Mouse (Mus musculus) limb, embryonic 11.5 days (tissue): ENCODE measurements at regions not wholly inside any gene's neighbourhood (a gene's known extent, or its start where the extent isn't known, plus 50 kb on each side); places are given as distances from the start of the nearest gene placed in this dataset.
A peak's percentile ranks its signal among the peaks of the same experiment; 100 is the strongest.

Source experiments
- ATAC-seq: fragments of 200-750 bp; cut with Nextera tagmentation; 2 replicates; pipeline ENCODE4 v1.8.0; 2017; ENCODE audit warnings: low read depth; ENCODE audit not compliant: insufficient number of reproducible peaks, low FRiP score, low TSS enrichment
- DNase-seq: peaks from one replicate; pipeline ENCODE4 v3.0.0-alpha.2; 2015; ENCODE audit warnings: low spot score
- H3K27ac ChIP-seq: fragments of 300-500 bp; sonication (generic); replicated peaks from 2 replicates; pipeline ENCODE4 v1.5.1; 2014; ENCODE audit warnings: low read depth, mild to moderate bottlenecking, low read length
- H3K27me3 ChIP-seq: fragments of 300-500 bp; sonication (generic); 2 replicates; pipeline ENCODE4 v1.6.1; 2014; ENCODE audit warnings: mild to moderate bottlenecking, low read length, mixed read lengths; ENCODE audit not compliant: control insufficient read depth, insufficient read depth
- H3K36me3 ChIP-seq: fragments of 300-500 bp; sonication (generic); 2 replicates; pipeline ENCODE4 v1.6.1; 2014; ENCODE audit warnings: mild to moderate bottlenecking, low read length, moderate library complexity, mixed read lengths; ENCODE audit not compliant: control insufficient read depth, insufficient read depth
- H3K4me1 ChIP-seq: fragments of 300-500 bp; sonication (generic); 2 replicates; pipeline ENCODE4 v1.6.1; 2014; ENCODE audit warnings: low read length, mixed read lengths; ENCODE audit not compliant: control insufficient read depth, insufficient read depth
- H3K4me2 ChIP-seq: fragments of 300-500 bp; sonication (generic); 2 replicates; pipeline ENCODE4 v1.6.1; 2014; ENCODE audit warnings: low read depth, mild to moderate bottlenecking, moderate library complexity; ENCODE audit not compliant: severe bottlenecking
- H3K4me3 ChIP-seq: fragments of 300-500 bp; sonication (generic); 2 replicates; pipeline ENCODE4 v1.5.1; 2014; ENCODE audit warnings: low read depth, low read length
- H3K9ac ChIP-seq: fragments of 300-500 bp; sonication (generic); 2 replicates; pipeline ENCODE4 v1.6.1; 2014; ENCODE audit warnings: mild to moderate bottlenecking, low read length
- H3K9me3 ChIP-seq: fragments of 300-500 bp; sonication (generic); 2 replicates; pipeline ENCODE4 v1.6.1; 2016; ENCODE audit warnings: low read length; ENCODE audit not compliant: control insufficient read depth
- WGBS: fragments of 180-500 bp; shearing (Covaris S2); extraction: QIAGEN DNeasy Blood & Tissue Kit; methylation state at CpG from one replicate; pipeline ENCODE4 v1.1.7; 2014; 5-methylcytosine and 5-hydroxymethylcytosine counted together

- DNase-seq (no peak), ATAC-seq (no peak)
These were observed 74.9 kb downstream of the Kctd12 start for GRCm38 (mm10) chr14:102907411-102908103.

GRCm38 (mm10) chr14:102906826-102907225 lies 75.6 kb downstream of the Kctd12 start:
- Histone ChIP-seq H3K27me3 (no peaks in the 10 kb centered on the region), H3K9ac (no peak overlapping the region), H3K4me2 (no peak overlapping the region), H3K36me3 (no peaks in the 10 kb centered on the region), H3K4me1 (no peaks in the 10 kb centered on the region), H3K9me3 (no peaks in the 10 kb centered on the region), H3K4me3 (no peak overlapping the region), H3K27ac (no peak overlapping the region)
- WGBS = 81% methylated on average over 6 of the region's 6 CpGs
- DNase-seq (no peak), ATAC-seq (no peak)

More at GRCm38 (mm10) chr14:102907411-102908103, 74.9 kb downstream of the Kctd12 start:
- H3K27ac ChIP-seq = no peak overlapping the region
- no peak overlapping the region for H3K4me2 ChIP-seq
- 86% methylated on average over 6 of the region's 6 CpGs for WGBS
- no peak overlapping the region for H3K4me3 ChIP-seq
- no peaks in the 10 kb centered on the region for H3K36me3 ChIP-seq
- no peaks in the 10 kb centered on the region for H3K9me3 ChIP-seq
- no peaks in the 10 kb centered on the region for H3K27me3 ChIP-seq
- no peak overlapping the region for H3K9ac ChIP-seq
- no peaks in the 10 kb centered on the region for H3K4me1 ChIP-seq

DNA sequence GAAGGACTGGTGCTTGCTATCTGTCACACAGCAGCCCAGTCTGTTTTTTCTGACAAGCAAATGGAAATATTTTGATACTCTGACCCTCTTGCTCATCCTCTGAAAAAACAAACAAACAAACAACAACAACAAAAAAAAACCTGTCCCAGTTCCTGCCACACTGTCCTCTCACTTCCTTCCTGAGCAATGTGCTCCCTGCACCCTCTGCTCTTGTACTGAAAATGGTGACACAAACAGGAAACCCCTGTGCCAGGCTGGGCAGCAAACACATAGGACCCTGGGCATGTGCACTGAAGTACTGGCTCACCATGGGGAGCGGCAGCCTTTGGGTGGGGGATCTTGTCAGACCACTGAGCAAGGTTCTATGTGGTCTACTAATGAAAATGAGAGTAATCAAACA lies 76.2 kb downstream of the Kctd12 start:
- Histone ChIP-seq H3K4me2 (no peak overlapping the region), H3K27me3 (no peaks in the 10 kb centered on the region), H3K4me1 (no peaks in the 10 kb centered on the region), H3K4me3 (no peak overlapping the region), H3K27ac (no peak overlapping the region), H3K9ac (no peak overlapping the region), H3K36me3 (no peaks in the 10 kb centered on the region), H3K9me3 (no peaks in the 10 kb centered on the region)
- ATAC-seq = no peak
- WGBS = 96% methylated on average over 1 of the region's 1 CpGs
- no peak for DNase-seq

DNA sequence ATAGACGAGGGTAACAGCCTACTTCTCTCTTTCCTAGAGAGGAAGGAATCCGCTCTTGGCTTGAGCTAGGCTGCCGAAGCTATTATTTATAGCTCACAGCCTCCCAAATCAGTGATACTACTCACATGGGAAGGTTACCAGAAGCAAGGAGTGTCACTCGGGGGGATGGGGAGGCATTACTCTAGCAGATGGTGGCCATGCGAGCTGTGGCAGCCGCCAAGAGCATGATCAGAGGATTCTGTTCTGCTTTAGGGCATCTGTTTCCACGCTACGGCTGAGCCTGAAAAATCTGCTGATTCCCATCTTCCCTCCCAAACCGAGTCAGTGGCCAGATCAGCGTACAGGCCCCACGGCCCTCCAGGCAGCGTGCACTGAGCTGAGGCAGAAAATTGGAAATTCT lies 79.5 kb downstream of the Kctd12 start:
- no peaks in the 10 kb centered on the region for H3K4me1 ChIP-seq
- H3K9ac ChIP-seq = no peak overlapping the region
- DNase-seq (peak; percentile 38), ATAC-seq (no peak)
- no peak overlapping the region for H3K4me3 ChIP-seq
- H3K36me3 ChIP-seq = no peaks in the 10 kb centered on the region
- H3K4me2 ChIP-seq = no peak overlapping the region
- H3K27me3 ChIP-seq = no peaks in the 10 kb centered on the region
- H3K27ac ChIP-seq = no peak overlapping the region
- 30% methylated on average over 12 of the region's 12 CpGs for WGBS
- no peaks in the 10 kb centered on the region for H3K9me3 ChIP-seq

DNA sequence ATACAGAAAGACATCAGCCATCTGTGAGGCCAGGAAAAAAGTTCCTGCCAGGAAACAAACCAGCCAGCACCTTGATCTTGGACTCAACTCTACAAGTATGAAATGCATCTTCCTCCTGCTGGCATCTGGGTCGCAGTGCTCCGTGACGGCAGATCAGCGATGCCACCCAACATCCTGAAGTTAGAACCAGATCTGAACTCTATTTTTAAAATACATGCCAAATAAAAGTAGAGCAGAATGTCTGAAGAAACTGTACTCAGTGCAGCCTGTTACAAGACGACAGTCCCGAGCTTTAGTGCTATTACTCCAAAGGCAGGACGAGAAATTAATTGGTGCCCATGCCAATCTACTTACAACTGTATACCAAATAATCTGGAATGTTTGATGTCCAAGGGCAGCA lies 80.2 kb downstream of the Kctd12 start:
- DNase-seq (no peak), ATAC-seq (no peak)
- H3K9ac ChIP-seq = no peak overlapping the region
- H3K27me3 ChIP-seq = no peaks in the 10 kb centered on the region
- H3K36me3 ChIP-seq = no peaks in the 10 kb centered on the region
- no peaks in the 10 kb centered on the region for H3K9me3 ChIP-seq
- H3K4me3 ChIP-seq = no peak overlapping the region
- 93% methylated on average over 7 of the region's 7 CpGs for WGBS
- H3K4me1 ChIP-seq = no peaks in the 10 kb centered on the region
- H3K4me2 ChIP-seq = no peak overlapping the region
- H3K27ac ChIP-seq = no peak overlapping the region

DNA sequence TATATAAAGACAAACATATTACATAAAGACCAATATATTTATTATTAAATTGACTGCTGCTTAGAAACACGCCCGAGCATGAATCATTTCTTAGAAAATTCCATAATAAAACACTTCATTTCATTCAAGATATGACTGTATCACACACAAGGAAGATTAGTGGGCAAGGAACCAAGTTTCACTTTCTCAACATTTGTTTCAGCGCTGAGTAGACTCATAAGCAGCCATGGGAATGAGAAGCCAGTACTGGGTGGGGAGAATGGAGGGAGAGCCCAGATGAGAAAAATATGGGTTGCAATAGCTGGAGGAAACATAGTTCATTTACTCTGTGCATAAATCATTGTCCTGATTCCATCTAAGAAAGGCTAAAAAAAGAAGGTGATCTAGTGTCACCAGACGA lies 84.0 kb downstream of the Kctd12 start:
- Histone ChIP-seq H3K4me3 (no peak overlapping the region), H3K9ac (no peak overlapping the region), H3K27ac (no peak overlapping the region), H3K9me3 (no peaks in the 10 kb centered on the region), H3K4me1 (no peaks in the 10 kb centered on the region), H3K36me3 (no peaks in the 10 kb centered on the region), H3K27me3 (no peaks in the 10 kb centered on the region), H3K4me2 (no peak overlapping the region)
- DNase-seq = no peak
- 88% methylated on average over 4 of the region's 4 CpGs for WGBS
- ATAC-seq = no peak

DNA sequence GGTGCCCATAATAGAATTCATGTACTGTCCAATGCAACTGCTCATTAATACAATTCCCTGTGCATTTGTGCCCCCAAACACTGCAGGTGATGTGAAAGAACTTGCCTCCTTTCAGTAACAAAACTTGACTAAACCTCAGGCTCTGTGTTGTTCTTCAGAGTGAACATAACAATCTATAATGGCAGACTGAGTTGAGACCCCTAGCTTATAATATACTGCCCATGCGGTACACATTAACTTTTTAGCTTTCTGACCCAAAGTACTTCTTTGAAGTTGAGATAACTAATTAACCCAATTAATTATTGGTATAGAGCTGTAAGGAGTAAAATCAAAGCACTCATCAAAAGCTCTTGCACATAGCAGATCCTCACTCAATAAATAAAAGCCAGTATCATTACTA lies 85.4 kb downstream of the Kctd12 start:
- Histone ChIP-seq H3K9ac (no peak overlapping the region), H3K36me3 (no peaks in the 10 kb centered on the region), H3K4me1 (no peaks in the 10 kb centered on the region), H3K4me2 (no peak overlapping the region), H3K27ac (no peak overlapping the region), H3K4me3 (no peak overlapping the region), H3K9me3 (no peaks in the 10 kb centered on the region), H3K27me3 (no peaks in the 10 kb centered on the region)
- ATAC-seq = no peak
- DNase-seq = no peak
- 60% methylated on average over 1 of the region's 1 CpGs for WGBS

DNA sequence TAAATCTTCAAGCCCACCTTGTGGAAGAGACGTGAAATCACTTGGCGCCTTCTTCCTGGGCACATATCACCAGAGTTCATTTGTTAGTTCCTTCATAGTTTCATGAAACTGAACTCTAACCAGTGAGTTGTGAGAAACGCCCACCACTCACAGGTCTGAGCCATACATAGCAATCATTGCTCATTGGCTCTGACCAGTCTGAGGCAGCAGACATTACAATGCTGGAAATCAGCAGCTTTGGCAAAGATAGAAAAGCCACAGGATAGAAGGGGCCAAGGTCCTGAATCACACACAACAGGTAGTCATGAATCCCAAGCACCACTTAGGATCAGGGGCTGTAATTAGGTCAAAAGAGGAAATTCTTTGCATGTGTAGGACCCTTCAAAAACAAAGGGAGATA lies 85.9 kb downstream of the Kctd12 start:
- WGBS = 82% methylated on average over 3 of the region's 3 CpGs
- Histone ChIP-seq H3K36me3 (no peaks in the 10 kb centered on the region), H3K4me2 (no peak overlapping the region), H3K9ac (no peak overlapping the region), H3K27ac (no peak overlapping the region), H3K4me1 (no peaks in the 10 kb centered on the region), H3K9me3 (no peaks in the 10 kb centered on the region), H3K4me3 (no peak overlapping the region), H3K27me3 (no peaks in the 10 kb centered on the region)
- DNase-seq (no peak), ATAC-seq (no peak)

- no peaks in the 10 kb centered on the region for H3K36me3 ChIP-seq
- H3K9ac ChIP-seq = no peak overlapping the region
- no peak overlapping the region for H3K4me3 ChIP-seq
- no peak overlapping the region for H3K4me2 ChIP-seq
- no peak overlapping the region for H3K27ac ChIP-seq
- ATAC-seq (no peak), DNase-seq (no peak)
- H3K4me1 ChIP-seq = no peaks in the 10 kb centered on the region
- no peaks in the 10 kb centered on the region for H3K27me3 ChIP-seq
- WGBS = 94% methylated on average over 7 of the region's 7 CpGs
- H3K9me3 ChIP-seq = no peaks in the 10 kb centered on the region
These were observed 89.2 kb downstream of the Kctd12 start for GRCm38 (mm10) chr14:102893241-102893640.
